Mouse (Mus musculus) thymus, adult 2 months (tissue): ENCODE data around the gene Rdh1.

ENCODE experiments used
- CTCF ChIP-seq: fragments of 200-500 bp; IDR thresholded peaks from 2 replicates; pipeline ENCODE4 v1.5.1; 2012; ENCODE audit warnings: mild to moderate bottlenecking, control low read depth, low read length, moderate library complexity, borderline replicate concordance; ENCODE audit not compliant: control insufficient read depth, poor library complexity, insufficient read depth; ENCODE audit errors: extremely low read depth
- POLR2A ChIP-seq: fragments of 200-500 bp; IDR thresholded peaks from 2 replicates; pipeline ENCODE4 v1.6.1; 2012; ENCODE audit warnings: mild to moderate bottlenecking, low read length, control low read depth, moderate library complexity; ENCODE audit not compliant: control insufficient read depth, poor library complexity, insufficient read depth; ENCODE audit errors: extremely low read depth

DNA sequence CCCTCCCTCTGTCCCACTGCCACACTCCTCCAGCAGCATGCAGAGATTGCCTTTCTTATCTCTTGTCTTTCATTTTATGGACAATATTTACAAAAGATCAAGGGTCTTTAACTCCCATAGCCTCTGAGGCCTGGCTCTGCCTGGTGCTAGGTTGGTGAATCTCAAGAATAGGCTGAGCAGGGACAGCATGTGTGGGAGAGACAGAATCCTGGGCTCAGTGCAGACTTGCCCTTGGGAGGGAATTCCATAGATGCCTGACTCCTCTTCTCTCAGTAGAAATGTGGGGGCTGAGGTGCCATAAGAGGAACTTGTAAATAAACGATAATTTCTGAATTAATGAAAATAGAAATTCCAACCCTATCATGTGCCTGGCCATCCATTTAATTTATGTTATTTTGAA is 7.0 kb downstream of the Rdh1 start:
- TF ChIP-seq CTCF (no peak), POLR2A (no peak)
